Mouse (Mus musculus) c-Kit-positive CD71-positive TER-119-positive erythroid progenitor cells, embryonic 14.5 days (primary cell): ENCODE data around the gene Dgkz.

Source experiments
- DNase-seq: peaks from one replicate; pipeline ENCODE4 v3.0.0-alpha.2; 2013; ENCODE audit warnings: low spot score

The Dgkz gene

GRCm38 (mm10) chr2:91934826-91935525, 40.7 kb downstream of the Dgkz start:
- no peak for DNase-seq

GRCm38 (mm10) chr2:91934016-91934415, 41.6 kb downstream of the Dgkz start:
- DNase-seq, result no peak

- DNase-seq, result no peak
Measured at GRCm38 (mm10) chr2:91933471-91933870, 42.2 kb downstream of the Dgkz start.

- DNase-seq, result no peak
Measured at GRCm38 (mm10) chr2:91932737-91933350, 42.8 kb downstream of the Dgkz start.

GRCm38 (mm10) chr2:91932160-91932711, 43.4 kb downstream of the Dgkz start, which contains the start of gene Mdk:
Gene Mdk, minus strand, starts transcription at chr2:91932297.
- no peak for DNase-seq

GRCm38 (mm10) chr2:91931328-91932159, 44.1 kb downstream of the Dgkz start:
- no peak for DNase-seq

- no peak for DNase-seq
Measured at GRCm38 (mm10) chr2:91930761-91931291, 44.8 kb downstream of the Dgkz start.

GRCm38 (mm10) chr2:91929936-91930335, 45.7 kb downstream of the Dgkz start:
- DNase-seq, result peak; percentile 64

GRCm38 (mm10) chr2:91929455-91929854, 46.2 kb downstream of the Dgkz start:
- no peak for DNase-seq

- no peak for DNase-seq
Measured at GRCm38 (mm10) chr2:91928534-91929350, 46.9 kb downstream of the Dgkz start.

GRCm38 (mm10) chr2:91927826-91928533, 47.7 kb downstream of the Dgkz start:
- DNase-seq, result peak; percentile 78

- no peak for DNase-seq
Measured at GRCm38 (mm10) chr2:91926949-91927348, 48.7 kb downstream of the Dgkz start, which contains the start of gene Chrm4. Gene Chrm4, plus strand, starts transcription at chr2:91927249.

GRCm38 (mm10) chr2:91925442-91925841, 50.2 kb downstream of the Dgkz start:
- no peak for DNase-seq

GRCm38 (mm10) chr2:91924726-91925125, 50.9 kb downstream of the Dgkz start:
- DNase-seq, result no peak

GRCm38 (mm10) chr2:91923415-91924337, 52.0 kb downstream of the Dgkz start:
- no peak for DNase-seq

GRCm38 (mm10) chr2:91922586-91923414, 52.9 kb downstream of the Dgkz start:
- DNase-seq, result no peak

- no peak for DNase-seq
Measured at GRCm38 (mm10) chr2:91921790-91922570, 53.7 kb downstream of the Dgkz start.
